Mouse (Mus musculus) hematopoietic stem cell, adult 5-6 weeks (primary cell): ENCODE data around the gene Glra1. TPM values are rescaled to one million over a fixed set of nuclear protein-coding genes. Genes with fewer than 3 reads are reported as not detected.
"Not testable (repeated sequence)": the region's sequence is repeated elsewhere in the genome, so short reads cannot be mapped to it uniquely, and the experiment has no call there.

Source experiments
- ATAC-seq, 2 experiments: fragments of 125-278 bp in 1 of 2; replicated peaks in 1 of 2; 2 replicates each; pipeline ENCODE4 v1.8.0; 2016 to 2017; ENCODE audit warnings: inconsistent platforms in 2 of 2, mild to moderate bottlenecking in 2 of 2, moderate number of reproducible peaks in 2 of 2, low read depth in 1 of 2, moderate TSS enrichment in 1 of 2; ENCODE audit not compliant: low FRiP score in 2 of 2, poor library complexity in 2 of 2, severe bottlenecking in 2 of 2, insufficient read depth in 1 of 2, low TSS enrichment in 1 of 2
- total RNA-seq: library from RNA; stranded (forward); fragments of 172-1452, 232-1000 nt; gene quantifications from 2 replicates; pipeline ENCODE4 v1.2.3, GENCODE M21; 2017

Glra1 gene
- not detected in 2 replicates for total RNA-seq

GRCm38 (mm10) chr11:55607808-55608523 lies at the start of gene Glra1:
Gene Glra1, minus strand, starts transcription at chr11:55608198.
- ATAC-seq = peak; percentile 83 to 95

- ATAC-seq = no peak
Measured at GRCm38 (mm10) chr11:55636961-55637360, 29.0 kb upstream of the Glra1 start.

- no peak for ATAC-seq
Measured at GRCm38 (mm10) chr11:55633901-55634300, 25.9 kb upstream of the Glra1 start.

- not testable (repeated sequence) for ATAC-seq
Measured at GRCm38 (mm10) chr11:55614631-55615030, 6.6 kb upstream of the Glra1 start.

GRCm38 (mm10) chr11:55608524-55608920 lies 524 bp upstream of the Glra1 start:
- no peak for ATAC-seq

- ATAC-seq = no peak
Measured at GRCm38 (mm10) chr11:55607066-55607807, 761 bp downstream of the Glra1 start.

GRCm38 (mm10) chr11:55601447-55602065 lies 6.4 kb downstream of the Glra1 start:
- ATAC-seq = no peak

GRCm38 (mm10) chr11:55595726-55596125 lies 12.3 kb downstream of the Glra1 start:
- no peak for ATAC-seq

- ATAC-seq = no peak
Measured at GRCm38 (mm10) chr11:55594411-55594810, 13.6 kb downstream of the Glra1 start.

GRCm38 (mm10) chr11:55591194-55591593 lies 16.8 kb downstream of the Glra1 start:
- no peak for ATAC-seq

- no peak for ATAC-seq
Measured at GRCm38 (mm10) chr11:55589376-55590167, 18.4 kb downstream of the Glra1 start.

GRCm38 (mm10) chr11:55574397-55574796 lies 33.6 kb downstream of the Glra1 start:
- no peak for ATAC-seq

- ATAC-seq = no peak
Measured at GRCm38 (mm10) chr11:55571144-55571543, 36.9 kb downstream of the Glra1 start.

- no peak for ATAC-seq
Measured at GRCm38 (mm10) chr11:55566309-55567099, 41.5 kb downstream of the Glra1 start.

- no peak for ATAC-seq
Measured at GRCm38 (mm10) chr11:55545690-55546089, 62.3 kb downstream of the Glra1 start.

- no peak for ATAC-seq
Measured at GRCm38 (mm10) chr11:55542671-55543070, 65.3 kb downstream of the Glra1 start.

- ATAC-seq = no peak
Measured at GRCm38 (mm10) chr11:55542128-55542527, 65.9 kb downstream of the Glra1 start.
